ENCODE assay signal across 8 mouse cellular contexts in the genomic region with DNA sequence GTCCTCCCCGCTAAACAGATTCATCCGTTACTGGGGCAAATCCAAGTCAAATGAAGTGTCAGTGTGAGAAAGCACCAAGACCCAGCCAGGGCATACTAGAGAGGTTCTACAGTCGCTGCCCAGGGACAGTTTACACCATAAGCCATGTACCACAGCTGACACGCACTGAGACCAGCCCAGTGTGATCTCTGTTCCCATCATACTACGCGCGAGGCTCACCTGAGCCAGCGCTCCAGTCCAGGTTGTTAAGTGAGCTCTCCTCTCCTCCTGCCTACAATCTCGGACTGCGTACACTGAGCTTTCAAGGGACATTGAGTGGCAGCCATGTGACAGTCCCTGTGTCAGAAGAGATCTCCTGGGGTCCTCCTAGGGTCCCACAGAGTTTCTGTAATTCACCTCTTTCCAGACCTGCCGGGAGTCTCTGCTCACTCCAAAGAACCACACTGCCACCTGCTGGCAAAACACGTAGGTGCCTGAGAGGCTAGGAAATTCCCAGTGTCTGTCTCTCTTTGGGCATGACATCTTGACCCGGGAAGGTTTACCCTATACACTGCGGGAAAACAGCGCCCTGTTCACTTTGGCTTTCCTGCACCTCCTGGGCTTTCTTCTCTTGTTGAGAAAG.
DNase-seq lines count a peak whose midpoint lies in the region; ATAC-seq and TF ChIP-seq lines count a peak whose summit lies in the region.

No protein-coding gene starts in this region.

- no peak for TF ChIP-seq POLR2A in bone marrow macrophage, adult 2 months (IDR thresholded peaks at IDR 0.05; ENCODE audit: borderline replicate concordance, low read depth, low read length)

- no peak overlapping the region for H3K4me3 ChIP-seq in E14TG2a.4 (replicated peaks; ENCODE audit: low read length)
- H3K4me3 ChIP-seq in bone marrow macrophage, adult 2 months (ENCODE audit: insufficient read depth, low read length), result no peak overlapping the region

- H3K36me3 ChIP-seq in E14TG2a.4 (ENCODE audit: insufficient read depth, low read length), result no peaks in the 10 kb centered on the region

- H3K4me1 ChIP-seq in E14TG2a.4 (replicated peaks; ENCODE audit: low read depth, low read length), result peaks cover 3% of the 10 kb centered on the region; the same call in 1 of the 2 replicates
- no peaks in the 10 kb centered on the region for H3K4me1 ChIP-seq in bone marrow macrophage, adult 2 months (ENCODE audit: control insufficient read depth, insufficient read depth, low read length)

- TF ChIP-seq CTCF in E14TG2a.4 (conservative IDR thresholded peaks at IDR 0.05; ENCODE audit: low read length), result peak; percentile 93
- TF ChIP-seq CTCF in bone marrow macrophage, adult 2 months (IDR thresholded peaks at IDR 0.05; ENCODE audit: low read depth, low read length), result peak; percentile 78

- peak; percentile 72 for ATAC-seq in erythroblast, adult 5-6 weeks (replicated peaks; ENCODE audit: low FRiP score, poor library complexity, severe bottlenecking)

- intact Hi-C loops in heart, postnatal 14 days (cut with DNase I), result loop anchor here (5.0 kb wide), 1 partner anchor 353 kb away; no protein-coding TSS in a partner anchor

- H3K9me3 ChIP-seq in E14TG2a.4 (ENCODE audit: low read length), result peaks cover 10% of the 10 kb centered on the region

- no peak overlapping the region for H3K27ac ChIP-seq in bone marrow macrophage, adult 2 months (ENCODE audit: insufficient read depth, low read depth, low read length)

- 0 out of 2 replicates have a peak, but pooled peaks cover 3% of the 10 kb centered on the region for H3K27me3 ChIP-seq in E14TG2a.4 (ENCODE audit: insufficient read depth, low read length)

- peak; percentile 74 to 85 for DNase-seq in heart, postnatal 14 days
- DNase-seq in layer of hippocampus, adult 18-20 months (ENCODE audit: low spot score in 2 of 2), result peak; percentile 49 to 85
- peak; percentile 47 to 57 for DNase-seq in lung, adult 18-20 months
- peak; percentile 73 for DNase-seq in ovary, postnatal 14 days (ENCODE audit: low spot score)
- peak; percentile 82 for DNase-seq in thymus, postnatal 4 days
